Mouse (Mus musculus): Measurements from ENCODE around the gene Myo9b.

GRCm38 (mm10) chr8:71406099-71407015 is 133.8 kb downstream of the Myo9b start:
- TF ChIP-seq CTCF (IDR thresholded peaks at IDR 0.05; ENCODE audit: low read depth, low read length) (peak; percentile 92), POLR2A (IDR thresholded peaks at IDR 0.05; ENCODE audit: extremely low read depth, insufficient read depth, low read length) (no peak)
